In the genomic region with DNA sequence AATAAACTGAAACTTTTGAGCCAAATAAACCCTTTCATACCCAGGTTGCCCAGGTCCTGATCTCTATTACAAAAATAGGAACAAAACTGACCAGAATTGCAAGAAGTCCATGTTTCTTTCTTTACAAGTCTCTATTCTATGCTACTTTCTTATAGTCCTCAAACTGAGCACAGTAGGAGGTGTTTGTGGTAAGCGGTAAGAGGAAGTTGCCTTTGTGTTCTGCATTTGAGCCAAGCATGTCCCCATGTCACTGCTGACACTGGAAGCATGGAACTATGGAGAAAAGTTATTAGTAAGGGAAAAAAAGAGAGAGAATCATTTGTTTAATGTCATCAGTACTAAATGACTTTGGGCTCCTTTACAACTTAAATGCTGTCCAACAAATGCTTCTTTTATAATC, we compare ENCODE assay signal across 16 mouse cellular contexts.
"Had no signal": no experiment of that assay in that cellular context is flagged by ENCODE, and none has a peak within 500 bp of the region (broad histone marks: within the 10 kb centered on the region; RNA-seq: fewer than 3 reads in every experiment).

No protein-coding gene starts in this region.

- ATAC-seq: midbrain, embryonic 13.5 days; midbrain, embryonic 15.5 days had no signal

- H3K4me3 ChIP-seq: megakaryocyte, embryonic 14.5 days; midbrain, embryonic 13.5 days; midbrain, embryonic 15.5 days; neural tube, embryonic 12.5 days; stomach, embryonic 15.5 days had no signal

- H3K27me3 ChIP-seq: megakaryocyte, embryonic 14.5 days; midbrain, embryonic 13.5 days; midbrain, embryonic 15.5 days; neural tube, embryonic 12.5 days; stomach, embryonic 15.5 days had no signal

- H3K9ac ChIP-seq: lung, embryonic 14.5 days; midbrain, embryonic 13.5 days; midbrain, embryonic 15.5 days; neural tube, embryonic 12.5 days; stomach, embryonic 15.5 days had no signal

- DNase-seq: lung, adult 18-20 months; lung, embryonic 14.5 days; lung, postnatal 10 days; lung, postnatal 36 days; right cerebral cortex, postnatal 14 days; thymus, adult 2 months; thymus, postnatal 25 days; thymus, postnatal 4 days had no signal

- H3K36me3 ChIP-seq: midbrain, embryonic 13.5 days; midbrain, embryonic 15.5 days; neural tube, embryonic 12.5 days; stomach, embryonic 15.5 days had no signal

- H3K9me3 ChIP-seq: midbrain, embryonic 13.5 days; midbrain, embryonic 15.5 days; neural tube, embryonic 12.5 days; stomach, embryonic 15.5 days had no signal

- H3K4me2 ChIP-seq: lung, embryonic 14.5 days; midbrain, embryonic 11.5 days; midbrain, embryonic 13.5 days; midbrain, embryonic 15.5 days; neural tube, embryonic 12.5 days; stomach, embryonic 15.5 days had no signal

- H3K4me1 ChIP-seq: megakaryocyte, embryonic 14.5 days; midbrain, embryonic 15.5 days; neural tube, embryonic 12.5 days; stomach, embryonic 15.5 days had no signal

- H3K27ac ChIP-seq: macrophage; midbrain, embryonic 13.5 days; midbrain, embryonic 15.5 days; neural tube, embryonic 12.5 days; stomach, embryonic 15.5 days; stomach, postnatal 0 days had no signal
